Mouse (Mus musculus) midbrain, embryonic 11.5 days (tissue): ENCODE data around the gene Mslnl. TPM values are rescaled to one million over a fixed set of nuclear protein-coding genes. Genes with fewer than 3 reads are reported as not detected.

ENCODE experiments used
- ATAC-seq: fragments of 200-750 bp; cut with Nextera tagmentation; 2 replicates; pipeline ENCODE4 v1.8.0; 2017; ENCODE audit warnings: moderate TSS enrichment, moderate library complexity; ENCODE audit not compliant: low FRiP score
- DNase-seq: peaks from one replicate; pipeline ENCODE4 v3.0.0; 2015; ENCODE audit warnings: low spot score; ENCODE audit errors: missing footprints
- H3K27ac ChIP-seq: fragments of 300-500 bp; sonication (generic); 2 replicates; pipeline ENCODE4 v1.5.1; 2014; ENCODE audit warnings: low read depth, low read length
- H3K27me3 ChIP-seq: fragments of 300-500 bp; sonication (generic); 2 replicates; pipeline ENCODE4 v1.6.1; 2014; ENCODE audit warnings: mild to moderate bottlenecking, low read length, moderate library complexity, mixed read lengths; ENCODE audit not compliant: control insufficient read depth, insufficient read depth
- H3K36me3 ChIP-seq: fragments of 300-500 bp; sonication (generic); 2 replicates; pipeline ENCODE4 v1.6.1; 2014; ENCODE audit warnings: mild to moderate bottlenecking, low read length, moderate library complexity, mixed read lengths; ENCODE audit not compliant: control insufficient read depth, insufficient read depth
- H3K4me1 ChIP-seq: fragments of 300-500 bp; sonication (generic); 2 replicates; pipeline ENCODE4 v1.6.1; 2014; ENCODE audit warnings: low read length; ENCODE audit not compliant: control insufficient read depth, insufficient read depth
- H3K4me2 ChIP-seq: fragments of 300-500 bp; sonication (generic); 2 replicates; pipeline ENCODE4 v1.6.1; 2014; ENCODE audit warnings: mild to moderate bottlenecking, moderate library complexity
- H3K4me3 ChIP-seq: fragments of 300-500 bp; sonication (generic); 2 replicates; pipeline ENCODE4 v1.5.1; 2014; ENCODE audit warnings: low read depth, low read length
- H3K9ac ChIP-seq: fragments of 300-500 bp; sonication (generic); 2 replicates; pipeline ENCODE4 v1.6.1; 2014; ENCODE audit warnings: low read length
- H3K9me3 ChIP-seq: fragments of 300-500 bp; sonication (generic); 2 replicates; pipeline ENCODE4 v1.6.1; 2016; ENCODE audit warnings: low read length; ENCODE audit not compliant: control insufficient read depth
- WGBS: fragments of 180-500 bp; shearing (Covaris S2); extraction: QIAGEN DNeasy Blood & Tissue Kit; methylation state at CpG from one replicate; pipeline ENCODE4 v1.1.7; 2014; 5-methylcytosine and 5-hydroxymethylcytosine counted together
- polyA plus RNA-seq: library from polyadenylated mRNA; unstranded; fragments of >200 nt; fragmentation: Nextera tagmentation; extraction: Ambion mirVana; gene quantifications from 2 replicates; pipeline ENCODE4 v1.2.1, GENCODE M21; 2014

Mslnl gene
- polyA plus RNA-seq, 1 experiment from 2014 or later, result not detected

DNA sequence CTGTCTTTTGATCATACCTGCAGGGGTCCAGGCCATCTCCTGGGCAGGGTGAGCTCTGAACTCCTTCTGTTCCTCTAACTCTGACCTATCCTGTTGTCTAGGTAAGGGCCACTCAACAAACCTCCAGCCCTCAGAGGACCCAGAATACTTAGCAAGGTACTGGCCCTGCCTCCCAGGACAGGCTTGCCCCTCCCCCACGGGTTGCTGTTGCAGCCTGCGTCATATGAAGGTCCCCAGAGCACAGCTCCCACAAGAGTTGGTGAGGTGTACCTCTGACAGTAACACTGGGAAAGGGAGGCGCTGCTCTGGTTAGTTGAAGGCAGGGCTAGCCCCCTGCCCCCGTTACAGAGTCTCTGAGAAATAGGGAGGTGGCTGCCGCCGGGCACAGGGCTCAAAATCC, 19.7 kb upstream of the Mslnl start:
- no peak overlapping the region for H3K27ac ChIP-seq
- WGBS, result 9% methylated on average over 6 of the region's 6 CpGs
- peak; percentile 85 for DNase-seq
- no peak for ATAC-seq
- peaks cover 15% of the 10 kb centered on the region for H3K27me3 ChIP-seq
- no peaks in the 10 kb centered on the region for H3K9me3 ChIP-seq
- H3K4me1 ChIP-seq, result peaks cover 7% of the 10 kb centered on the region; the same call in 1 of the 2 replicates
- H3K4me2 ChIP-seq, result no peak overlapping the region
- no peak overlapping the region for H3K4me3 ChIP-seq
- H3K9ac ChIP-seq, result no peak overlapping the region
- no peaks in the 10 kb centered on the region for H3K36me3 ChIP-seq

DNA sequence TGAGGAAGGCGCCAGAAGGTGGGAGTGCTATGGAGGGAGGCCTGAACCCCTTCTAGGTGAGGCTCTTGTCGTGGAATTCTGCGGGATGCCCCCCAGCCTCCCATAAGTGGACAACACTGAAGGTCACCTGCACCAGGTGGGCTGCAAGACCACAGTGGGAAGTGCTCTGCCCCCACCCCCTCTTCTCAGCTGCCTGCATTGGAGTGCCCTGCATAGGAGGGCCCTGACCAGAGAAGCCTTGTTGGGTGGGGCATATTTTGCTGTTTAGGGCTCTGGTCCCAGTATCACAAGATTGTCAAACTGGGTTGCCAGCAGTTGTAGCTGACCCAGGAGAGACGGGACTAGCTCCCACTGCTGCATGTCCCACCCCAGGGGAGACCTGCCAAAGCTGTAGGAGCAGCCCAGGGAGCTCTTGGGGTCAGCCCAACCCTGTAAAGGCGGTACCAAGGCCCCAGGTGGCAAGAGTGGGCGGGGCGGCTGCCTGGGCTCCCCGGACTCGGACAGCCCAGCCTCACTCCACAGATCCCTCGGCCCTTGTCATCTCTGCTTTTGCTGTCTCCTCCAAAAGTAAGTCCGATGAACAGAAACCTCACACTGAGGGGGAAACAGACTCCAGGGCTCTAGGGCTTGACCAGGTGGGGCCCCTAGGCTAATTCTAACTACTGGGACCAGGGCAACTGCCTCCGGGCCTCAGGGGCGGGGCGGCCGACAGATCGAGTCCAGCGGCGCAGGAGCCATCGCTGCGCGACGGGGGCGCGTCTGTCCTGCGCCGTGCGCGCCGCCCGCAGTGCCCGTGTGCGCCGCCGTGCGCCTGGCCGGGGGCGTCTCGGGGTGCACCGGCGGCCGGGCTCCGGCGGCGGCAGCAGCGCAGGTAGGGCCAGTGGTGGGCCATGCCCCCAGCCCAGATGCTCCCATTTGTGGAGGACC, 18.9 kb upstream of the Mslnl start, which contains the start of gene Gng13:
Gene Gng13, plus strand, starts transcription at position 461 of the 927 bp plus-strand sequence.
- WGBS, result 1% methylated on average over 42 of the region's 45 CpGs
- peaks cover 7% of the 10 kb centered on the region; the same call in 1 of the 2 replicates for H3K4me1 ChIP-seq
- no peaks in the 10 kb centered on the region for H3K9me3 ChIP-seq
- peaks cover 15% of the 10 kb centered on the region for H3K27me3 ChIP-seq
- ATAC-seq (peak; percentile 42; the same call in 1 of the 2 replicates), DNase-seq (peak; percentile 89)
- H3K4me3 ChIP-seq, result peak within 1 kb of the TSS; percentile 27
- no peak within 1 kb of the TSS for H3K27ac ChIP-seq
- peak within 1 kb of the TSS; percentile 38 for H3K9ac ChIP-seq
- H3K4me2 ChIP-seq, result peak within 1 kb of the TSS; percentile 59
- H3K36me3 ChIP-seq, result no peaks in the 10 kb centered on the region

DNA sequence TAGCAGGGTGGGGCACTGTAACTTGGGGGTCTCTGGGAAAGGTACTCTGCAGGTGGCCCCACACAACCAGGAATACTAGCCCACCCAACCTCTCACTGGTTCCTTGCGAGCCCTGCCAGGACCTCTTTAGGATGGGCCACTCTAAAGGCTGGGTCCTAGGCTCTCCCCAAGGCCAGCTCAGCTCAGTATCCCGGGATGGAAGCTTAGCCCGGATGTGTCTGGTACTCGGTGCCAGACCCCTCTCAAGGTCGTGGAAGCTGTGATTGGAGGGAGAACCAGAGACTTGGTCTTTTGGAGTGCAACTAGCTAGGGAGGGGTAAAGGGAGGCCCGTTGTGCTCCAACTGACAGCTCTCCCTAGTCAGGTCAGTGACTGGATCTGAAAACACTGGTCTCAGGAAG, 18.2 kb upstream of the Mslnl start:
- H3K27ac ChIP-seq, result no peak overlapping the region

DNA sequence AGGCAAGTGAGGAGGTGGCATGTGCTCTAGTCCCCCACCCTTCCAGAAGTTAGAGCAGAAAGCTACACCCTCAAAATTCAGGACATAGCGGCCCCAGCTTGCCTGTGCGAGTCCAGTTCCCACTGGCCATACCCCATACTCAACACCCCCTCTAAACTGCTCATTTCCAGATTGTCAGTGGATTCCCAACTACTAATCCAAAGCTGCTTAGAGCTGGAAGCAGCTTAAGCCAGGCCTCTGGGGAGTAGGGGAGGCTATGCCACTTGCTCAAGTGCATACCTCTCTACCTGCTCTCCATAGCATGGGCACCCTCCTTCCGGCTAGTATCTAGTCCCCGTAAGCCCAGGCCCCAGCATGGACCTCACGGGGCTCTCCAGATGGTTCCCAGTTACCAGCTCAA, 14.4 kb upstream of the Mslnl start:
- 96% methylated on average over 5 of the region's 5 CpGs for WGBS
- no peak overlapping the region for H3K27ac ChIP-seq
- H3K27me3 ChIP-seq, result peaks cover 10% of the 10 kb centered on the region
- no peak overlapping the region for H3K4me3 ChIP-seq
- H3K4me1 ChIP-seq, result peaks cover 11% of the 10 kb centered on the region
- H3K4me2 ChIP-seq, result no peak overlapping the region
- no peak overlapping the region for H3K9ac ChIP-seq
- H3K9me3 ChIP-seq, result no peaks in the 10 kb centered on the region
- ATAC-seq (no peak), DNase-seq (no peak)
- no peaks in the 10 kb centered on the region for H3K36me3 ChIP-seq

More for the DNA sequence above, 18.2 kb upstream of the Mslnl start:
- DNase-seq (peak; percentile 85), ATAC-seq (peak; percentile 26; the same call in 1 of the 2 replicates)
- H3K4me3 ChIP-seq, result peak overlapping the region; percentile 27
- H3K4me2 ChIP-seq, result peak overlapping the region; percentile 59
- WGBS, result 9% methylated on average over 6 of the region's 6 CpGs
- no peaks in the 10 kb centered on the region for H3K36me3 ChIP-seq
- H3K4me1 ChIP-seq, result peaks cover 7% of the 10 kb centered on the region; the same call in 1 of the 2 replicates
- peaks cover 15% of the 10 kb centered on the region for H3K27me3 ChIP-seq
- H3K9ac ChIP-seq, result peak overlapping the region; percentile 38
- no peaks in the 10 kb centered on the region for H3K9me3 ChIP-seq

DNA sequence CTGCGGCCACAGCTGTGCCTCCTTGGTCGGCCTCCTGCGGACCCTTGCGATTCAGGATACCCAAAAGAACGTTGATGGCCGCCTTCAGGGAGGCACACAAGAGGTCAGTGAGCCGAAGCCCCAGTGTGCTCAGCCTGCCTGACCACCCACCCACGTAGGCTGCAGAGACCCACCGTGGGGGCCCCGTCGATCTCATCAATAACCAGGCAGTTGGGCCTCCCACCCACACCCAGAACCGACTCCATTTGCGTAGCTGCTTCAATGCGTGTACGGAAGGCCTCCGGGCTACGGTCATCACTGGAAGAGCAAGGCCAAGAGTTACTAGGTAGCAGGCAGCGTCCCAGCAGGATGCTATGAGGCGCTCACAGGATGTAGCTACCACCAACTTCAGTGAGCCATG, 12.4 kb upstream of the Mslnl start:
- Histone ChIP-seq H3K9me3 (no peaks in the 10 kb centered on the region), H3K4me2 (no peak overlapping the region), H3K4me1 (peaks cover 15% of the 10 kb centered on the region), H3K36me3 (no peaks in the 10 kb centered on the region), H3K27me3 (no peaks in the 10 kb centered on the region), H3K4me3 (no peak overlapping the region), H3K9ac (no peak overlapping the region), H3K27ac (no peak overlapping the region)
- no peak for ATAC-seq
- peak; percentile 66 for DNase-seq
- 96% methylated on average over 19 of the region's 19 CpGs for WGBS

DNA sequence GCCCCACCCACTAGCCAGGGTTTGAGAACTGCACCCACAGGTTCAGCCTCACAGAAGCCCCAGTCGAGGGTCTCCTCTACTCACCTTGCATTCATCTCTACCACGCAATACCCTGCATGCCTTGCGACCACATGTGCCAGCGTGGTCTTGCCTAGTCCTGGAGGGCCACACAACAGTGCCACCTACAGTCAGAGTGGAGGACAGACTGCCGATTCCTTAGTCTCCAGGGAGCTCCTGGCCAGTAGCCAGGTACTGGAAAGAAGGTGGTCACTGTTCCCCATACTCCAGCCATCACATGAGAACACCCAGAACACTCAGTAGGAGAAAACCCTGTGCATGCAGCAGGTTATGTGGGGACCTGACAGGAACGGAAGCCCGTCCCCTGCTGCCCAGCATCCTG, 11.9 kb upstream of the Mslnl start:
- H3K36me3 ChIP-seq, result no peaks in the 10 kb centered on the region
- no peak overlapping the region for H3K9ac ChIP-seq
- H3K4me2 ChIP-seq, result no peak overlapping the region
- H3K9me3 ChIP-seq, result no peaks in the 10 kb centered on the region
- no peak overlapping the region for H3K27ac ChIP-seq
- 76% methylated on average over 7 of the region's 7 CpGs for WGBS
- DNase-seq (peak; percentile 26), ATAC-seq (no peak)
- H3K4me3 ChIP-seq, result no peak overlapping the region
- H3K27me3 ChIP-seq, result no peaks in the 10 kb centered on the region
- peaks cover 19% of the 10 kb centered on the region for H3K4me1 ChIP-seq

DNA sequence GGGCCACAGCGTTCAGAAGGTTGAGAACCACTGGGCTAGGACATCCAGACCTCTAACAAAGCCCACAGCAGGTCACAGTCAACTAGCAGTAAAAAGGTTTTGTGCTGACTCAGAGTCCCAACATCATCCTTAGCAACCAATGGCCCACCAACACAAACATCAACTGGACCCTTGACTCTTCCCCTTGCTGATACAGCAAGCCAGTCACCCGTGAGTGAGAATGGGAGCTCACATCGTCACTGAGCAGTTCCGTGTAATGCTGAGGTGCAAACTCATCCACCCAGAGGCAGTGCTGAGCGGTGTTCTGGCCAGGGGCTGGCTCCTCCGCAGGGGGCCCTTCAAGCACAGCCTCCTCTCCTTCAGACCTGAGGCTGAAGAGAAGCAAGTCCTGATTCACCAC, 10.6 kb upstream of the Mslnl start:
- Histone ChIP-seq H3K9me3 (no peaks in the 10 kb centered on the region), H3K9ac (no peak overlapping the region), H3K36me3 (no peaks in the 10 kb centered on the region), H3K27me3 (no peaks in the 10 kb centered on the region), H3K27ac (no peak overlapping the region), H3K4me3 (no peak overlapping the region), H3K4me1 (peaks cover 19% of the 10 kb centered on the region), H3K4me2 (no peak overlapping the region)
- WGBS, result 88% methylated on average over 6 of the region's 6 CpGs
- ATAC-seq (no peak), DNase-seq (peak; percentile 8)

DNA sequence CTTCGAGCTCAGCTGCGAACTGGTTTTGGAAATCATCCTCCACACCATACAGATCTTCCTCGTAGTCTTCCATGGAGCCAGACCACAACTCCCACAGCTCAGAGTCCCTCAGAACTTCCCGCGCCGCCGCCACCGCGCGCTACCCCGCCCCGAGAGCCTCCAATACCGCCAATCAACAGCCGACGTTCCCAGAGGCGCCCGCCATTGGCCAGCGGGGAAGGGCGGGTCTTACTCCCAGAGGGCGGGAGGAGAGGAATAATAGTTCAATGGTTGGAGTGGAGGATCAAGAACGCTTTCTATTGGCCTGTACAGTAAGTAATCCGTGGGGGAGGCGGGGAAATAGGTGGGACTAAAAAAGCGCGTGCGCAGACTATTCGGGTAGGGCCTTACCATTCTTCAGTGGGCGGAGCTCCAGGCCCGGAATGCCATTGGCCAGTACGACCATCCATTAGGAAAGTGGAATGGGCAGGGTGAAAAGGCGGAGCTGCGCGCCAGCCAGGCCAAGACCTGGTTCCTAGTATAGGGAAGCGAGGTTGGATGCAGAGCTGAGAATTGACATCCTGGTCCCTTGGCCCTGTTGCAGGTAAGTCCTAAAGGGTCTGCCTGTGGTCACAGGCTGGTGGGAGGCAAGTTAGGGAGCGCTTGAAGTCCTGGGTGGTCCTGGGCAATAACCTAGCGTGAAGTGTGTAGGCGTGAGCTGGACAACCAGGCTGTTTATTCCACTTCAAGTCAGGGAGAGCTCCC, 8.4 kb upstream of the Mslnl start, which contains the start of the genes Chtf18 and Rpusd1:
Gene Chtf18, minus strand, starts transcription at position 155 of the 744 bp plus-strand sequence.
Gene Rpusd1, plus strand, starts transcription at position 406 of the 744 bp plus-strand sequence.
- no peaks in the 10 kb centered on the region for H3K9me3 ChIP-seq
- WGBS, result 1% methylated on average over 37 of the region's 37 CpGs
- H3K27ac ChIP-seq, result no peak within 1 kb of the TSS
- H3K27me3 ChIP-seq, result no peaks in the 10 kb centered on the region
- peak within 1 kb of the TSS; percentile 81 for H3K9ac ChIP-seq
- peak within 1 kb of the TSS; percentile 61 for H3K4me3 ChIP-seq
- peaks cover 19% of the 10 kb centered on the region for H3K4me1 ChIP-seq
- H3K4me2 ChIP-seq, result peak within 1 kb of the TSS; percentile 96
- ATAC-seq (peak; percentile 98), DNase-seq (peak; percentile 99)
- no peaks in the 10 kb centered on the region for H3K36me3 ChIP-seq

DNA sequence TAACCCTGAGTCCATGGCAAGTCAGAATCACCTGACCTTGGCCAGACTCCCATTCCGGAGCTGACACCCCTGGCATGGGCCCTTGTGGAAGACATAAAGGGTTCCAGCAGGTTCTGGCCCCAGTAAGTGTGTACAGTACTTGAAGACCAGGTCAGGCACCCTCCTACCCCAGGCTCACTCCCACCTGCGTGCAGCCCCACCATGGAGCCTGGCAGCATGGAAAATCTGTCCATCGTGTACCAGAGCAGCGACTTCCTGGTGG, 7.9 kb upstream of the Mslnl start:
- no peaks in the 10 kb centered on the region for H3K27me3 ChIP-seq
- DNase-seq, result no peak
- H3K36me3 ChIP-seq, result no peaks in the 10 kb centered on the region
- peak overlapping the region; percentile 61 for H3K4me3 ChIP-seq
- no peak overlapping the region for H3K27ac ChIP-seq
- peaks cover 19% of the 10 kb centered on the region for H3K4me1 ChIP-seq
- H3K4me2 ChIP-seq, result peak overlapping the region; percentile 91
- ATAC-seq, result no peak; the same call in 1 of the 2 replicates
- H3K9ac ChIP-seq, result peak overlapping the region; percentile 75
- H3K9me3 ChIP-seq, result no peaks in the 10 kb centered on the region
- 32% methylated on average over 4 of the region's 4 CpGs for WGBS
